Mouse (Mus musculus) liver, embryonic 14.5 days (tissue): ENCODE data around the gene Scgb1b27. TPM values are rescaled to one million over a fixed set of nuclear protein-coding genes. Genes with fewer than 3 reads are reported as not detected.
A peak's percentile ranks its signal among the peaks of the same experiment; 100 is the strongest.
"Not testable (repeated sequence)": the region's sequence is repeated elsewhere in the genome, so short reads cannot be mapped to it uniquely, and the experiment has no call there.

Experiments
- ATAC-seq: fragments of 200-750 bp; cut with Nextera tagmentation; 2 replicates; pipeline ENCODE4 v1.8.0; 2017; ENCODE audit warnings: moderate number of reproducible peaks, mild to moderate bottlenecking, moderate library complexity; ENCODE audit not compliant: insufficient read depth
- DNase-seq, 3 experiments: peaks; one replicate each; pipeline ENCODE4 v3.0.0-alpha.2; 2012 to 2013; ENCODE audit warnings: low read depth in 3 of 3, low spot score in 3 of 3
- H3K27ac ChIP-seq: fragments of 300-500 bp; sonication (generic); 2 replicates; pipeline ENCODE4 v1.5.1; 2014; ENCODE audit warnings: moderate library complexity, mild to moderate bottlenecking, control low read depth, inconsistent platforms
- H3K27me3 ChIP-seq: fragments of 300-500 bp; sonication (generic); 2 replicates; pipeline ENCODE4 v1.6.1; 2014; ENCODE audit warnings: mild to moderate bottlenecking, low read length, moderate library complexity; ENCODE audit not compliant: control insufficient read depth, insufficient read depth
- H3K36me3 ChIP-seq: fragments of 300-500 bp; sonication (generic); replicated peaks from 2 replicates; pipeline ENCODE4 v1.6.1; 2014; ENCODE audit warnings: low read depth; ENCODE audit not compliant: control insufficient read depth, insufficient read depth
- H3K4me1 ChIP-seq, 2 experiments: fragments of 200-500 bp in 1 of 2; fragments of 300-500 bp in 1 of 2; sonication (generic) in 1 of 2; replicated peaks; 2 replicates each; pipeline ENCODE4 v1.6.1; 2012 to 2014; ENCODE audit warnings: antibody characterized with exemption in 1 of 2, inconsistent platforms in 1 of 2, low read length in 1 of 2; ENCODE audit not compliant: control insufficient read depth in 2 of 2, insufficient read depth in 2 of 2
- H3K4me2 ChIP-seq: fragments of 300-500 bp; sonication (generic); 2 replicates; pipeline ENCODE4 v1.6.1; 2014; ENCODE audit warnings: low read depth, mild to moderate bottlenecking, control low read depth, moderate library complexity
- H3K4me3 ChIP-seq, 2 experiments: fragments of 200-500 bp in 1 of 2; fragments of 300-500 bp in 1 of 2; sonication (generic) in 1 of 2; 2 replicates each; pipeline ENCODE4 v1.5.1; 2012 to 2014; ENCODE audit warnings: low read depth in 2 of 2, low read length in 2 of 2, mild to moderate bottlenecking in 2 of 2, control low read depth in 1 of 2, inconsistent platforms in 1 of 2, moderate library complexity in 1 of 2; ENCODE audit not compliant: insufficient read depth in 1 of 2
- H3K9ac ChIP-seq: fragments of 300-500 bp; sonication (generic); replicated peaks from 2 replicates; pipeline ENCODE4 v1.6.1; 2014; ENCODE audit warnings: mild to moderate bottlenecking, control low read depth, moderate library complexity
- H3K9me3 ChIP-seq: fragments of 300-500 bp; sonication (generic); 2 replicates; pipeline ENCODE4 v1.6.1; 2016; ENCODE audit warnings: low read length, mixed read lengths; ENCODE audit not compliant: control insufficient read depth
- CTCF ChIP-seq: IDR thresholded peaks from 2 replicates; pipeline ENCODE4 v1.5.1; 2016; ENCODE audit warnings: antibody characterized with exemption, low read depth, control low read depth
- EP300 ChIP-seq: IDR thresholded peaks from 2 replicates; pipeline ENCODE4 v1.6.1; 2016; ENCODE audit warnings: antibody characterized with exemption, low read depth
- WGBS: fragments of 180-500 bp; shearing (Covaris S2); extraction: QIAGEN DNeasy Blood & Tissue Kit; methylation state at CpG from one replicate; pipeline ENCODE4 v1.1.7; 2014; ENCODE audit not compliant: insufficient replicate concordance; 5-methylcytosine and 5-hydroxymethylcytosine counted together
- polyA plus RNA-seq, 2 experiments: library from polyadenylated mRNA; depleted of rRNA in 1 of 2; stranded (reverse) in 1 of 2; unstranded in 1 of 2; fragments of >200 nt; fragmentation: Nextera tagmentation in 1 of 2; extraction: Ambion mirVana in 1 of 2; gene quantifications; 2 replicates each; pipeline versions ENCODE4 v1.2.1 to v1.2.3; 2012 to 2014

Gene Scgb1b27
- polyA plus RNA-seq (2012; rRNA removed) (not detected in 2 replicates), polyA plus RNA-seq (2014; fragmentation: Nextera tagmentation; extraction: Ambion mirVana) (not detected in 2 replicates)

GRCm38 (mm10) chr7:34021183-34021582 lies at the start of gene Scgb1b27:
Scgb1b27 (plus strand) TSS chr7:34021483.
- not testable (repeated sequence) for H3K4me2 ChIP-seq, DNase-seq, H3K9me3 ChIP-seq, H3K27me3 ChIP-seq, H3K36me3 ChIP-seq, H3K27ac ChIP-seq, H3K9ac ChIP-seq, H3K4me1 ChIP-seq, ATAC-seq, H3K4me3 ChIP-seq
- 73% methylated on average over 1 of the region's 1 CpGs for WGBS

DNA sequence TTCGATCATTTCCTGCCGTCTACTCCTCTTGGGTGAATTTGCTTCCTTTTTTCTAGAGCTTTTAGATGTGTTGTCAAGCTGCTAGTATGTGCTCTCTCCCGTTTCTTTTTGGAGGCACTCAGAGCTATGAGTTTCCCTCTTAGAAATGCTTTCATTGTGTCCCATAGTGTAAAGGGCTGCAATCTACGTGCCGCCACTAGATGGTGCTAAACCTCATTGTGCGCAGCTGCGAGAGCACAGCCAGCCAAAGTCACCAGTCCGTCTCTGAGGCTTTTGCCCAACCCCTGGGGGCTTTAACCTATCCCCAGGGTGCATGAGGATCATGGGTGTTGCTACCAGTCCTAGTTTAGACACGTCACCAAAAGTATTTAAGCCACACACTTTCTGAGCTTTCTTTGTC lies 39.0 kb upstream of the Scgb1b27 start:
- 26% methylated on average over 8 of the region's 9 CpGs for WGBS
- not testable (repeated sequence) for ATAC-seq

DNA sequence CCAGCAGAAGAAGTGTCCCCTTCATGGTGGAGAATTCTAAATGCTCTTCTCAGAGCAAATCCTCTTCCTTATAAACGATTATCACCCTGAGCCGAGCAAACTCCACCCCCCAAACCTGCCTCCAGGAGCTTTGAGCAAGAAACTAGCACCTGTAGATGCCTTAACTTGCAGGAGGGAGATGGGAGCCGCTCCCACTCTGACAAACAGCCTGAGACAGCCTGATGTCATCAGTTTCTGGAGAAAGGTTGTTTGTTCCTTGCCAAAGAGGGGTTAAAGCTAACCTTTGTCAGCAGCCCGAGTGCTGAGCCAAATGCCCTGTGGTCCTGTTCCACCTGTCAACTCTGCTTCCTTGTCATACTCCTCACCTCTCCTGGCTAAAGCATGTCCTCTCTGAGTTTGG lies 7.4 kb upstream of the Scgb1b27 start, which contains the start of gene Scgb2b27:
Gene Scgb2b27, minus strand, starts transcription at position 101 of the 400 bp plus-strand sequence.
- no peak for ATAC-seq
- no peak within 1 kb of the TSS for H3K27ac ChIP-seq
- no peaks in the 10 kb centered on the region for H3K4me1 ChIP-seq
- H3K36me3 ChIP-seq: no peaks in the 10 kb centered on the region
- no peak within 1 kb of the TSS for H3K9ac ChIP-seq
- no peak for DNase-seq
- no peak within 1 kb of the TSS for H3K4me3 ChIP-seq
- no peaks in the 10 kb centered on the region for H3K9me3 ChIP-seq
- 44% methylated on average over 4 of the region's 4 CpGs for WGBS
- no peaks in the 10 kb centered on the region for H3K27me3 ChIP-seq
- H3K4me2 ChIP-seq: no peak within 1 kb of the TSS
- TF ChIP-seq EP300: no peak
- TF ChIP-seq CTCF: no peak

More for the DNA sequence above, 39.0 kb upstream of the Scgb1b27 start:
- peak; percentile 57 for TF ChIP-seq CTCF
- not testable (repeated sequence) for H3K27ac ChIP-seq, H3K36me3 ChIP-seq, H3K4me2 ChIP-seq, H3K4me1 ChIP-seq, H3K27me3 ChIP-seq, H3K9ac ChIP-seq, H3K9me3 ChIP-seq, H3K4me3 ChIP-seq, DNase-seq

- no peak for ATAC-seq
- Histone ChIP-seq H3K9me3 (no peaks in the 10 kb centered on the region), H3K9ac (no peak overlapping the region), H3K4me2 (no peak overlapping the region), H3K27me3 (no peaks in the 10 kb centered on the region), H3K27ac (no peak overlapping the region), H3K4me3 (no peak overlapping the region), H3K4me1 (no peaks in the 10 kb centered on the region), H3K36me3 (no peaks in the 10 kb centered on the region)
- TF ChIP-seq EP300 (no peak), CTCF (no peak)
- 54% methylated on average over 4 of the region's 4 CpGs for WGBS
- no peak for DNase-seq
Measured at GRCm38 (mm10) chr7:34025641-34026040, 4.4 kb downstream of the Scgb1b27 start.

GRCm38 (mm10) chr7:34027202-34027601 lies 5.9 kb downstream of the Scgb1b27 start:
- not testable (repeated sequence) for H3K9ac ChIP-seq, H3K36me3 ChIP-seq, ATAC-seq, H3K27me3 ChIP-seq, H3K27ac ChIP-seq, H3K4me1 ChIP-seq, H3K4me2 ChIP-seq, H3K9me3 ChIP-seq, DNase-seq, H3K4me3 ChIP-seq
- WGBS: 60% methylated on average over 9 of the region's 9 CpGs

DNA sequence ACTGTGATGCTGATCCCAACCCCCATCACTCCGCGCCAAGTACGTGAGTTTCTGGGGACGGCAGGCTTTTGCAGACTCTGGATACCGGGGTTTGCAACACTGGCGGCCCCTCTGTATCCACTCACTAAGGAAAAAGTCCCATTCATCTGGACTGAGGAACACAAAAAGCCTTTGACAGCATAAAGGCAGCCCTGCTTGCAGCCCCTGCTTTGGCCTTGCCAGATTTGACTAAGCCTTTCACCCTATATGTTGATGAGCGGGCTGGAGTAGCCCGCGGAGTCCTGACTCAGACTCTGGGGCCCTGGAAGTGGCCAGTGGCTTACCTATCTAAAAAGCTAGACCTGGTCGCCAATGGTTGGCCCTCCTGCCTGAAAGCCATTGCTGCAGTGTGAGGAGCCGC lies 8.7 kb downstream of the Scgb1b27 start:
- Histone ChIP-seq H3K9me3 (no peaks in the 10 kb centered on the region), H3K4me2 (no peak overlapping the region), H3K27ac (no peak overlapping the region), H3K36me3 (no peaks in the 10 kb centered on the region), H3K9ac (no peak overlapping the region), H3K27me3 (no peaks in the 10 kb centered on the region), H3K4me3 (no peak overlapping the region), H3K4me1 (no peaks in the 10 kb centered on the region)
- WGBS: 77% methylated on average over 11 of the region's 11 CpGs
- TF ChIP-seq CTCF: no peak
- no peak for TF ChIP-seq EP300
- no peak for DNase-seq
- no peak for ATAC-seq

DNA sequence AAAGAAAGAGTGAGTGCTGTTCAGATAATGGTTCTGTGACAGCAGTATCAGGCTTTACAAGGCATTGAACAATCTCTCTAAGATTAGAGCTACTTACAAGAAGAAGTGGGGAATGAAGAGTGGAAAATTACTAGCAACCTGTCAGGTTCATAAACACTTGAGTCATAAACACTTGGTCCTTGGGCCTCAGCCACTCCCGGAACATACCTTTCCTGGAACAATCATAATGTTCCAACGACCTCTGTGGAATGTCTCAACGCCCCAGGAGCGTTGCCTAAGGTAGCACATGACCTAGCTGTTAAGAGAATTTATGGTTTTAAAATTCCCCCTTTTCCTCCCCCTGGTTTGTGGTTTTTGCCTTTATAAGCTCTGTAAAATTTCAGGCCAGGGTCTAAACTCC lies 13.3 kb downstream of the Scgb1b27 start:
- H3K4me2 ChIP-seq, H3K9me3 ChIP-seq, H3K9ac ChIP-seq, H3K4me3 ChIP-seq, H3K27me3 ChIP-seq, H3K36me3 ChIP-seq, H3K4me1 ChIP-seq, H3K27ac ChIP-seq, DNase-seq, ATAC-seq: not testable (repeated sequence)
- WGBS: 38% methylated on average over 2 of the region's 4 CpGs

GRCm38 (mm10) chr7:34036076-34036815 lies 15.0 kb downstream of the Scgb1b27 start:
- H3K27ac ChIP-seq, H3K4me3 ChIP-seq, H3K27me3 ChIP-seq, H3K4me2 ChIP-seq, ATAC-seq, H3K9me3 ChIP-seq, H3K4me1 ChIP-seq, DNase-seq, H3K36me3 ChIP-seq, H3K9ac ChIP-seq: not testable (repeated sequence)
- 69% methylated on average over 11 of the region's 11 CpGs for WGBS
